Mouse (Mus musculus) left cerebral cortex, postnatal 4 days (tissue): ENCODE measurements around the gene Ankrd11. TPM values are rescaled to one million over a fixed set of nuclear protein-coding genes. Genes with fewer than 3 reads are reported as not detected.

Source experiments
- DNase-seq: peaks from one replicate; pipeline ENCODE4 v3.0.0-alpha.2; 2022
- intact Hi-C: fragments of 180-260 bp; cut with DNase I; formaldehyde crosslinking; loops from one replicate; pipeline ENCODE4 v1.15.1; 2025
- total RNA-seq, 2 experiments: library from RNA; stranded (reverse); gene quantifications; 2 replicates each; pipeline ENCODE4 v1.2.3; 2021

Ankrd11 gene
- total RNA-seq, 2 experiments from 2014 or later: 138 to 143 TPM

DNA sequence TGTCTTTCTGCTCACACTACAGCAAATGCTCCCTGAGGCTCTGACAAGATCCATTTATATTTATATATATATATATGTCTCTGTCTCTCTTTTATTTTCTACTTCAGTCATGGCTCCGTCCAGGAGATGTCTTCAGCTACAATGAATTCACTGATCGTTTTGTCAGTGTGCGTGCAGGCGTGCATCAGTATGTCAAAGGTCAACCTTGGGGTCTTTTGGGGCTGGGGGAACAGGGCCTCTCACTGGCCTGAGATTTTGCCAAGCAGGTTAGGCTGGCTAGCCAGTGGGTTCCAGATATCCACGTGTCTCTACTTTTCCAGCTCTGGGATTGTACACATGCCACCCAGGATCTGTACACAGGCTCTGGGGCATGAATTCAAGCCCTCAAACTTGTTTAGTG, 139.1 kb downstream of the Ankrd11 start:
- intact Hi-C loops: no loop called here
- DNase-seq: no peak

DNA sequence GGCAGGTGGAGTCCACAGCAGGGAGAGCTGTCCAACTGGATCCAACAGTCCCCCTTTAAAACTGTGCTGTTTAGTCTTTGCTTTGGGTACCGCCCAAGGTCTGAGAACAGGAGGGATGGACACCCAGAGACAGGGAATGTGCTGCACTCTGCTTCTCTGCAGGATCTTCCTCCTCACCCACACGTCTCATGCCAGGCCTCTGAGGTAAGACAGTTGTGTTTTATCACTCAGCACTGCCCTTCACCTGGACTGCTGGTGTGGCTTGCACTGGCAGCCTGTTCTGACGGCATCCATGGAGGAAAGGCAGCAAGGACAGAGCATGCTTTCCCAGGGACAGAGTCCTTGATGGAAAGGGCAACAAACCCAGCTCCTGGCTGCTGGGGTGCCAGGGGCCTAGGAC, 139.5 kb downstream of the Ankrd11 start:
- no peak for DNase-seq
- intact Hi-C loops: no loop called here

DNA sequence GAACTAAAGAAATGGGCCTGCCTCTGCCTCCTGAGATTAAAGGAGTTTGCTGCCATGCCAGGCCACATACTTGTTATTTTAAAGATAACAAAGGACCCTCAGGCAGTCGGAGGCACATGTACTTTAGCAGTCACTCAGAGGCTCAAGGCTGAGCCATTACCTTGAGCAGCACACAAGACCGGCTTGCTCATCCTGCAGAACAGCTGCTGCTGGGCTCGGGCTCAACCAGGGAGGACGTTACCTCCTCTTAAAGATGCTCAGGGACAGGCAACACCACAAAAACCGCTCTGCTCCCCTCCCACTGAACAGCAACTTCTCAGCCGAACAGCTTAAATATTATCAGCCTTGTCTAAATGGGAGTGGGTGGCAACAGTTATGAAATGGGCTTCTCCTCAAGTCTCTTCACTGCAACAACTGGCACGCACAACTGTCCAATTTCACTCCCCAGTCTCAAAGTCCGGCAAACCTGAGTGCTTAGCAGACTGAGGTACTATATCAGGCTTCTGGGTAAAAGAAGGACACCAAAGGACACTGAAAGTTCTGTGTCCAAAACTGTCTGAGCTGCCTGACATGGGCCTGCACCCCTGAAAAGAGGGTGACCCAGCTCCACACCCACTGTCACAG, 140.1 kb downstream of the Ankrd11 start:
- intact Hi-C loops: no loop called here
- no peak for DNase-seq

DNA sequence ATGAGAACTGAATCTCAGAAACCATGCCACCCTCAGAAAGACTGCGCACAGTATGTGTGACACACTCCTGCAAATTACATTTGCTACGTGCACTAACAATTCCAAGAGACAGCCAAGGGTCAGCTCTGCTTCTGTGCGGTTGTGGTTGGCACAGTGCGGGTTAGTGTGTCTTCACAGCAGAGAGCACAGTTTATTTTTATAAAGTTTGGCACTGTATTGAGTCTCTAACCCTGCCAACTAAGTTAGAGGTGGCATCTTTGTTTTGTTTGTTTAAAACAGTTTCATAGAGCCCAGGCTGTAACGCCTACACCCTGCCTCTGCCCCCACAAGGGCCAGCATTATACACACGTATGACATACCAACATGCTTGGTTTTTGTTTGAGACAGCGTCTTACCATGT, 140.6 kb downstream of the Ankrd11 start:
- intact Hi-C loops: no loop called here
- DNase-seq: no peak

DNA sequence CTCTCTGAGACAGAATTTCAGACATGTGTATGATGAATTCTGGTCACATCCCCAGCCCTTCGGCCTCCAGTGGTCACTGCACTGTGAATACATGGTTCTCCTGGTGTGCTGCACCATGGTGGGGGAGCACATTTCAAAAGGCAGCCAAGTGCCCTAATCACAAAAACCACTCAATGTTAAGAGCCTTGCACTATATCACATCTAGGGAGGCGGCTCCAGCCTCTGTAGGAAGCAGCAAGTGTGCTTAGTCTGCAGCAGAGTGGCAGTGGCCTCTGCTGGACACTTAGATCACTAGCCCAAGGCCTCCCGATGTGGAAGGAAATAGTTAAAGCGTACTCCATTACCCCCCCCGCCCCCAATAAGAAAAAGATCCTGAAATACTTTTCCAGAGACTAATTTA, 143.0 kb downstream of the Ankrd11 start:
- intact Hi-C loops: no loop called here
- no peak for DNase-seq

DNA sequence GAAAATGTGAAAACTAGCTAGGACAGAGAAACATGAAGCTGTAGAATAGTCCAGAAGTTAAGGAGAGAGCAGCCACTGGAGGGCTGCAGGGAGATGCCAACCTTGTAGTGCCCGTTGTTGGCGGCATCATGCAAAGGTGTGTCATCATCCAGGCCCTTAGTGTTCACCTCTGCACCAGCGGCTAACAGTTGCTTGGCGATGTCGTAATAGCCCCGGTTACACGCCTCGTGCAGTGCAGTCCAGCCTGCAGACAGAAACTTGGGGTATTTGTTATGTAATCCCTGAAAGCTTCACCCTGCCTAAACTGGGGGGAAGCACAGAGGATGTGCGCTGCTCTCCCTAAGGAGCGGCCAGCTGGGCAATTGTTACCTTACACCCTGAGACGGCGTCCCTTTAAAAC, 143.6 kb downstream of the Ankrd11 start:
- DNase-seq: no peak
- intact Hi-C loops: no loop called here

DNA sequence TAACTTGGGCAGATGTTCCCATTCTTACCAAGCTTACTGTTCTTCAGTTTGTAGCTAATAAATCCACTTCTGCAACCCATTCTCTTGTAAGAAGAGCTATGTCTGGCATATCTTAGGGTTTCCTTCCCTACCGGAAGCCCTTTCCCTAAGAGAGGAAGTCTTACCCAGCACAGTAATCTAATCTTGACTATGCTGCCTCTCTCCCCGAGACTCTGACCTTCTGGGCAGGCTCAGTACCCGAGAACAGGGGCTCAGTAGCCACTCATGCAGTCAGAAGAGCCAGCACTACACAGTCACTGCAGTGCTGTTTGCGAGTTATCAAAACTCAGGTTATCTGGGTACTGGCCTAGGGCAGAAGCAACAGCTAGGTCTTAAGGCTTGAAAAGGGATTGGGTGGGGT, 144.1 kb downstream of the Ankrd11 start:
- no peak for DNase-seq
- intact Hi-C loops: no loop called here

DNA sequence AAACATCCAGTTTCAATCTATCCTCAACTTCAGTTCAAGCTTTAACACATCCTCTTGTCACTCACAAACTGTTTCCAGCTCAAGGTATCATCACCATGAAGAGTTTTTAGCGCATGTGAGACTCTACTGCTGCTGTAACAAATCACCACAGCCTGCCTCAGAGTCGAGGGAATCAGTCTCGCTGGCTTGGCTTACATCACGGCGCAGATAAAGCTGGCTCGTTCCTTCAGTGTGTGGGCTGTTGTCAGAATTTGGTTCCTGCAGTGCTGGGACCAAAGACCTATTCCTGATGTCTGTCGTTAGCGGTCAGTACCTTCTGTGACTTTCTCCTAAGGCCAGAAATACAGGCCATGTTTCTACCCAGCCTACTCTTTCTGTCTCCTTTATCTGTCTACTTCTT, 144.9 kb downstream of the Ankrd11 start:
- DNase-seq: no peak
- intact Hi-C loops: no loop called here

DNA sequence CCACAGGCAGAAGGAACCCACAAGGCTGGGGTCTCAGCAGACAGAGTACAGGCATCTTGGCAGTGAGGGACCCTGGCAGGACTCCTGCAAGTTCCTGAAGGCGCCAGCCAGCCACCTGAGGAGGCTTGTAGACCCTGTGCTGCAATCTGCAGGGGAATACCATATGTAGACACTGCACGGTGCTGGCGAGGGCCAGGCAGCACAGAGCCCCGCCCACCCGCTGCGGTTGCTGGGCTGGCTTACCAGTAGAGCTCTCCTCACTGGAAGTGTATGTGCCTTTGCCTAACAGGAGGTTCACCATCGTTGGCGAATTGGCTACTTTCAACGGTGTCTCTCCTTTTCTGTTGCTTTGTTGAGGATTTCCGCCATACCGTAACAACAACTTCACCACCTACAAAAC, 145.8 kb downstream of the Ankrd11 start:
- intact Hi-C loops: no loop called here
- DNase-seq: no peak

DNA sequence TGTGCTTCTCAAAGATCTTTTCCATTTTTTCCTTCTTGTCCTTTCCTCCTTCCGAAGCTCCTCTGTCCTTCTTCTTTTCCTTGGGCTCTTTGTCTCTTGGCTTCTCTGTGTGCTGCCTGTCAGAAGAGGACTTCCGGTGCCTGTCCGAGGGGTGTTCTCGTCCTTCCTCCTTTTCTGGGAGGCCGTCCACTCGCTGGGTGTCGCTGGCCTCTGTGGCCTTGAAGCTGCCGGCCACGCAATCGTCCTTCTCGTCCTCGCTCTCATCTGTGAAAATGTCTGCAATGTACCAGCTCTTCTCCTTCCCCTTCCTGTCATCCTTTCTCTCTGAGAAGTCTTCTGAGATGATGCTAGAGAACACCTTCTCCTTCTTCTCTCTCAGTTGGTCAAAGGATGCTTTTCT, 148.6 kb downstream of the Ankrd11 start:
- intact Hi-C loops: no loop called here
- no peak for DNase-seq

DNA sequence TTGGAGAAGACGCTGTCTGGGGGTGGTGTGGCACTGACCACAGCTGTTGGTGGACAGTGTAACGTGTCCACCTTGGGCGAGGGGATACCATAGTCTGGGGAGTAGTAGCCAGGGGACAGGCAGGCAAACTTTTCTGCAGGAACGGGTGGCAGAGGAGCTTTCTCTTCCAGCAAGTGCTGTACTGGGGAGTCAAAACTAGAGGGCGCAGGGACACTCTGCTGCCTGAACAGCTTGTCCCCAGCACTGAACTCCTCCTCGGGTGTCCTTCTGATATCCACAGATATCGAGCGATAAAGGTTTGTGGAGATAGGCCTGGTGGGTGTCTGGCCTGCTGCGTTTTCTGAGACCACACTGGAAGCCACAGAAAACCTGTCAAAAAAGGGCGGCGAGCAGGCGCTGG, 150.6 kb downstream of the Ankrd11 start:
- intact Hi-C loops: no loop called here

DNA sequence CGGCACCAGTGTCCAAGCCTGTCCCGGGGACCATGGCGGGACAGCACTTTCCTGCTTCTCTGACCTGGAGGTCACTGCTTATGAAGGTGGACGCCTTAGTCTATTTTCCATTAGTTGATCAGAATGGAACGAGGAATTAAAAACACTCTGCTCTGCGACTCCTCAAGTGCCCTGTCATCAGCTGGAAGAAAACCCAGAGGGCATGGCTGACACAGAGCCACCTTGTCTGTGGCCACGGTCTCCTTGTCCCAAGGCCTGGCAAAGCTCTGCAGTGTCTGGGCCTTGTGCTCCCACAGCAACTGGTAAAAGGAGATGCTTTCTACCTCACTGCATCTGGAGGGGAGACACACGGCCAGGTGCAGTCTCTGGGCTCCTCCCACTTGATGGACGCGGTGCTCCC, 158.4 kb downstream of the Ankrd11 start:
- DNase-seq: no peak
- intact Hi-C loops: no loop called here

More for the DNA sequence above, 150.6 kb downstream of the Ankrd11 start:
- no peak for DNase-seq

DNA sequence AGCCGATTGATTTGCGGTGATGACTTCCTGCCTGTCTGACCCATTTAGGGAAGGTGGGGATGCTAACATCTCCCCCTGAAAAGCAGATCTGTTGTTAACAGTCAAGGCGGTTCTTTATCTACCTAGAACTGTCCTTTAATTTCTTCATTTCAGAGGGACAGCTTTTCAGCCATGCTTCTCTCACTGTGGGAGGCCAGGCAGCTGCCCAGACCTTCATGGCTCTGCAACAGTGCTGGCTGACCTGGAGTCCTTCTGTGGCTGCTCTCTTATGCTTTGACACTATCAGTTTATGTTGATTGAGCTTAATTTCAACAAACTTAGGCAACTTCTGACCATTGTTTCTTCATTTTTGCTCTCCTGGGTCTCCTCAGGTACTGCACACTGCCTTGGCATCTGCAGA, 161.8 kb downstream of the Ankrd11 start:
- intact Hi-C loops: no loop called here

DNA sequence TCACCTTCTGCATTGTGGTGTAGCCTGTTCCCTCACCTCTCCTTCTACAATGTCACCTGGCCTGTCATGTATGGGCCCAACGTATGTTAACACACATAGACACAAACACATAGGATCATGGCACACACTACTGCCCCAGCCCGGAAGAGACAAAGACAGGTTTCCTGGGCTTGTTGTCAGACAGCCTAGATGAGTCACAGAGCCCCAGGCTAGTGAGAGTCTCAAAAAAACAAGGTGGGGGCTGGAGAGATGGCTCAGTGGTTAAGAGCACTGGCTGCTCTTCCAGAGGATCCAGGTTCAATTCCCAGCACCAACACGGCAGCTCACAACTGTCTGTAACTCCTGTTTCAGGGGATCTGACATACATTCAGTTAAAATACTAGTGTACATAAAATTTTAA, 163.8 kb downstream of the Ankrd11 start:
- intact Hi-C loops: no loop called here
- no peak for DNase-seq

More for the DNA sequence above, 161.8 kb downstream of the Ankrd11 start:
- DNase-seq: no peak

DNA sequence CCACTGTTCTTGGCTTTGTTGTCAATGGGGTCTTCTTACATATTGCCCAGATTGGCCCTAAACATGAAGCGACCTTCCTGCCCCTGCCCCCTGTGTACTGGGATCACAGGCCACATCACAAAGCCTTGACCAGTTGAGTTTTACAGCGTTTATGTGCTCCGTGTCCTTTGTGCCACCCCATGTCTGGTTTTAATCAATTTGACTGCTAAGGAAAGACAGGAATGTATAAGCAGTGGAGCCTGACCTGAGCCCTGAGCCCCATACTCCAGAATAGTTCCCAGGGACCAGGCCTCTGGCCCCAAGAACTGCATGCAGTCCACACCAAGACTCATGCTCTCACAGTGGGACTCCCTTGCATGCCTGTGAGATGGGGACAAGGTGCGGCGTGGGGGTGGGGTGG, 166.9 kb downstream of the Ankrd11 start:
- no peak for DNase-seq

DNA sequence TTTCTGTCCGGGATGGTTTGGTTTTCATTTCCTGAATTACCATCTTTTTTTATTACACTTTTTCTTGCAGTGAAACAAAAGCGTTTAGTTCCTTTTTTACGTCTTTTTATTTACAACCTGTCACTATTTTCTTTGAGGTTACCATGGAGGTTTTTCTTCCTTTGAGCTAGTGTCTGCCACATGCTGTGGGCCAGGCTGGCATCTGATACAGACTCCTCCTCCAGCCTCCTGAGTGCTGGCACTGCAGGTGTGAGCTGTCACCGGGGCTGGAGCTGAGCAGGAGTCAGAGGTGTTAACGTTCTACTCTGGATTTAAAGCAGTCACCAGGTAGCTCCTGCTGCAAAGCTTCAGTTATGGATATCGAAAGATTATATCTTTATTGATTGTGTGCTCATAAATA, 168.9 kb downstream of the Ankrd11 start:
- intact Hi-C loops: no loop called here
- no peak for DNase-seq

More for the DNA sequence above, 166.9 kb downstream of the Ankrd11 start:
- intact Hi-C loops: no loop called here

DNA sequence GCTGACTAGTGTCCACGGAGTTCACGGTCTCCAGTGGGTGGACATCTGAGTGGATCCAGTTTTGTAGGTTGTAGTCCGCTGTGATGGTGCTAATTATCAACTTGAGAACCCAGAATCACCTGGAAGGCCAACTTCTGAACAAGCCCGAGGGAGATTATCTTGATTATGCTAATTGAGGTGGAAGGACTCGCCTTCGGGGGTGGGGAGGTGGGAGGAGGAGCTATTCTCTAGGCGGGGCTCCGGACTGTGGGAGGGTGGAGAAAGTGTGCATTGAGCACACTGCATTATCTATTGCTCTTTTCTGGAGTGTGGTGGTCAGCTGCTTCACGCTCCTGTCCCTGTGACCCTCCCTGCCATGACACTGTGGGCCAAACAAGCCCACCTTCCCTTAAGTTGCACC, 170.4 kb downstream of the Ankrd11 start:
- intact Hi-C loops: no loop called here
- DNase-seq: no peak

DNA sequence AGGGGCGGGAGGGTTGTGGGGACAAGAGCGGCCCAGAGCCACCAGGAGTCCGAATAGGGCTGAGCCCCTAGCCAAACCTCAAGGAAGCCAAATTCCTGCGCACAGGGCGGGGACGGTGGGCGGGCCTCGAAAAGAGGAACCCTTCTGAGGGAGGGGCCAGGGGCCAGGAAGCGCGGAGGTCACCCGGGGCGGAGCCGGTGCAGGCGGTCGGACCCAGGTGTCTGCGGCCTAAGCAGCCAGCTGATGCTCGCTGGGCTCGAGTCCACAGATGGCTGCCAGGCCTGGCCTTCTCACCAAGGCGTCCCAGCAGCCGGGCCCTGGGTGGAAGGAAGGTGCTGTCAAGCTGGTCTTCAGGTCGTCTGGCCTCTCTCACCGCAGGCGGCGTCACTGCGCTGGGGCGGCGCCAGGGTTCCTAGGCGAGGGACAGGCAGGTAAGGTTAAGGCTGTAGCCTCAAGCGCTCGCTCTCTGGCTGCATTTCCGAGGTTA, 171.7 kb downstream of the Ankrd11 start:
- peak; percentile 34 for DNase-seq
- intact Hi-C loops: no loop called here

DNA sequence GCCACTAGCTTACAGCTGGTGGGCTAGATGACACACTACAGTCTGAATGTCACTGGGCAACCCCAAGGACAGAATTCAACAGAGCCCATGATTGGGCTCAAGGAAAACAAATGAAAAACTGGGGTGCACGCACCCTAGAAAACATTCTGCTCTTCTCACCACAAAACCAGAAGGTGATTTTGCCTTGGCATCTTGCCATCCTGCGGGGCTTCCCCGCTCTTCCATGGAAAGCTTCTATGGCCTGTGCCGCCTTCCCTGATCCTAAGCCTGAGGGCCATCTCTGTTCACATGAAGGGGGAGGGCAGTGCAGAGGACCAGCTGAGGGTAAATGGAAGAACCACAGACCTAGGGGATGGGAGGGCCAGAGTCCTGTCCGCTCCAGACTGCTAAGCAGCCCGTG, 174.1 kb downstream of the Ankrd11 start:
- intact Hi-C loops: no loop called here

DNA sequence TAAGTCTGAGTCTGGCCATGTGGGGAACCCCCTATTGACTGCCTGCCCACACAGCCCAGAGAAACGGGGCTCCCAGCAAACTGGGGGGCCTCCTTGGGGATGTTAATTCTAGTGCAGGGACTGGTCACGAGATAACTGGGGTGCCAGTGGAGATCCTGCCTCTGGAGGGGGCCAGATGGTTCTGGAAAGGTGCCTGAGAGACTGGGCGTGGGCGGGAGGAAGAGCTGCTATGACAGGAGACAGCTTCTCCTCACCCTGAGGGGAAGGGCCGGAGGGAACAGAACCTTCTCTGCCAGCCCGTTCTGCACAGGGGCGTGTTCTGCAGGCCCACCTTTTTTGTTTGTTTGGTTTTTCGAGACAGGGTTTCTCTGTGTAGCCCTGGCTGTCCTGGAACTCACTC, 175.8 kb downstream of the Ankrd11 start:
- intact Hi-C loops: no loop called here
- no peak for DNase-seq

More for the DNA sequence above, 174.1 kb downstream of the Ankrd11 start:
- no peak for DNase-seq

DNA sequence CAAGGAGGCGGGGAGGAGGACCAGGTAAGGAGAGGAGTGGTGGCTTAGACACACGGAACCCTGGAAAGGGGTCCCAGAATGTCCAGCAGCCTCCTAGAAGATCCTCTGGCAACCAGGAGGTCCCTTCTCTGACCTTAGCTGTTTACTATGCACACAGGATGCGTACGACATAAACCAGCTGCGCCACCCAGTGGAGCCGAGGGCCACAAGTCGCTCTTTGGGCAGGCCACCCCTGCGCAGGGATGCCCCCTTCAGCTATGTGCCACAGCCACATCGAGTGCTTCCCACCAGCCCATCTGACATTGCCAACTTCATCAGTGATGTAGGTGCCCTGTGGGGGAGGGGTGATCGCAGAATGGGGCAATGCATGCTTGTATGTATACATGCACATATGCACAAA, 176.6 kb downstream of the Ankrd11 start:
- peak; percentile 40 for DNase-seq
- intact Hi-C loops: no loop called here

DNA sequence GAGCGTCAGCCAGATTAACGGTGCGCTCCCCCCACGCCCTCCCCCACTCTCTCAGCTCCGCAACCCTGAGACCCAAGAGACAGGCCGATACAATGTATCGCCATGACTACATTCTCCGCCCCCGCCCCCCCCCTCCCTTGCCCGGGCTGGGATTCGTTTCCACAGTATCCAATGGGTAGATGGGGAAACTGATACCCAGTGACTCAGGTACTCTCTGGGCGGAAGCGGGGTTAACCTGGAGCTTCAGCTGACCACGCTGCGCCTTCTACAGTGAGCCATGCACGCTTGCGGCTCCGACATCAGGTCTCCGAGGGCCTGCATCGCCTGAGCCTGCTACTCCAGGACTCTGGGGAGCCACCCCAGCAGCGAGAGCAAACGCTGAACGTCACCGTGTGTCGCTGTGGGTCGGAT, 177.4 kb downstream of the Ankrd11 start:
- intact Hi-C loops: no loop called here
- no peak for DNase-seq

DNA sequence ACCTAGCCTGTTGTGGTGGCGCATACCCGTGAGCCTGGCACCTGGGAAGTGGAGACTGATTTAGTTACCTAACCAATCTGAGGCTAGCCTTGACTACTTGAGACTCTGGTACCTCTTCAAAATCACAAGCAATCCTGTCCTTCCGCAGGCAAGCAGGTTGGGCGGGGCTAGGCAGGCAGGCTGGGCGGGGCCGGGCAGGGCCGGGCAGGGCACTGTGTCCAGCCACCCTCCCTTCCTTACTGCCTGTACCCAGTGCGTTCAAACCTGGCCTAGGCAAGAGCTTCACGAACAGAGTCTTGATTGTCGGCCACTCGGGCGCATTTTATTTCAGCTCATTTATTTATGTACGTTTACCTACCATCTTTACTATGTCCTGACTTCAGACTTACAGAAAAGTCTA, 182.2 kb downstream of the Ankrd11 start:
- intact Hi-C loops: no loop called here
- no peak for DNase-seq
